Mouse (Mus musculus) lung, embryonic 16.5 days (tissue): ENCODE data around the gene Smc3. TPM values are rescaled to one million over a fixed set of nuclear protein-coding genes. Genes with fewer than 3 reads are reported as not detected.
"Not testable (repeated sequence)": the region's sequence is repeated elsewhere in the genome, so short reads cannot be mapped to it uniquely, and the experiment has no call there.

ENCODE experiments used
- ATAC-seq: fragments of 200-750 bp; cut with Nextera tagmentation; 2 replicates; pipeline ENCODE4 v1.8.0; 2017; ENCODE audit warnings: low read depth, mild to moderate bottlenecking, moderate library complexity
- H3K27ac ChIP-seq: fragments of 300-500 bp; sonication (generic); 2 replicates; pipeline ENCODE4 v1.5.1; 2014; ENCODE audit warnings: mild to moderate bottlenecking, control low read depth, low read length
- H3K27me3 ChIP-seq: fragments of 300-500 bp; sonication (generic); 2 replicates; pipeline ENCODE4 v1.6.1; 2014; ENCODE audit warnings: low read depth, low read length, mixed read lengths; ENCODE audit not compliant: control insufficient read depth, insufficient read depth
- H3K36me3 ChIP-seq: fragments of 300-500 bp; sonication (generic); 2 replicates; pipeline ENCODE4 v1.6.1; 2014; ENCODE audit warnings: low read length; ENCODE audit not compliant: control insufficient read depth, insufficient read depth
- H3K4me1 ChIP-seq: fragments of 300-500 bp; sonication (generic); replicated peaks from 2 replicates; pipeline ENCODE4 v1.6.1; 2014; ENCODE audit warnings: low read length, mixed read lengths; ENCODE audit not compliant: control insufficient read depth, insufficient read depth
- H3K4me2 ChIP-seq: fragments of 300-500 bp; sonication (generic); 2 replicates; pipeline ENCODE4 v1.6.1; 2014; ENCODE audit warnings: low read depth, low read length, control low read depth
- H3K4me3 ChIP-seq: fragments of 300-500 bp; sonication (generic); 2 replicates; pipeline ENCODE4 v1.5.1; 2014; ENCODE audit warnings: mild to moderate bottlenecking, low read length, control low read depth
- H3K9ac ChIP-seq: fragments of 300-500 bp; sonication (generic); 2 replicates; pipeline ENCODE4 v1.6.1; 2014; ENCODE audit warnings: low read length, control low read depth
- H3K9me3 ChIP-seq: fragments of 300-500 bp; sonication (generic); 2 replicates; pipeline ENCODE4 v1.6.1; 2016; ENCODE audit warnings: low read length; ENCODE audit not compliant: control insufficient read depth
- WGBS: fragments of 180-500 bp; shearing (Covaris S2); extraction: QIAGEN DNeasy Blood & Tissue Kit; methylation state at CpG from one replicate; pipeline ENCODE4 v1.1.7; 2014; 5-methylcytosine and 5-hydroxymethylcytosine counted together
- polyA plus RNA-seq: library from polyadenylated mRNA; unstranded; fragments of >200 nt; fragmentation: Nextera tagmentation; extraction: Ambion mirVana; gene quantifications from 2 replicates; pipeline ENCODE4 v1.2.1, GENCODE M21; 2015

Smc3 gene
- polyA plus RNA-seq, 1 experiment from 2014 or later, result 69.8 TPM

DNA sequence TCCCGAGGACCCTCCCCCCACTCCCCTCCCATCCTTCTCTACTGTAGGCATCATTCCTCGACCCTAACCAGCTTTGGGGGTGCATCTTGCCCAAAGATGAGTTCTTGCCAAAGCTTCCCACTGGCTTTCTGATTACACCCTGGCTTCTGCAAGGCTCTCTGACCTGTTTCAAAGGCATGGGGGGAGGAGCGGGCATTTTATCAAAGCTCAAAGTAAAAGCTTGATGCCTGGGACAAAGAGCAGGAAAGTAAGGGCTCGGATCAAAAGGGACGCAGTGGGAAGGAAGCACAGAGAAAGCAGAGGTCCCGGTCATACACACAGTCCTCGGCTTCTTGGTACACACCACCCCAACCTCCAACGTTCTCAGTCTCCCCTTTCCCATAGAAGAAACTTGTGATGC is 26.1 kb upstream of the Smc3 start:
- Histone ChIP-seq H3K9ac (no peak overlapping the region), H3K36me3 (no peaks in the 10 kb centered on the region), H3K4me3 (no peak overlapping the region), H3K4me1 (peaks cover 11% of the 10 kb centered on the region; the same call in 1 of the 2 replicates), H3K27me3 (no peaks in the 10 kb centered on the region), H3K27ac (no peak overlapping the region), H3K9me3 (no peaks in the 10 kb centered on the region), H3K4me2 (no peak overlapping the region)
- no peak for ATAC-seq
- 62% methylated on average over 8 of the region's 8 CpGs for WGBS

DNA sequence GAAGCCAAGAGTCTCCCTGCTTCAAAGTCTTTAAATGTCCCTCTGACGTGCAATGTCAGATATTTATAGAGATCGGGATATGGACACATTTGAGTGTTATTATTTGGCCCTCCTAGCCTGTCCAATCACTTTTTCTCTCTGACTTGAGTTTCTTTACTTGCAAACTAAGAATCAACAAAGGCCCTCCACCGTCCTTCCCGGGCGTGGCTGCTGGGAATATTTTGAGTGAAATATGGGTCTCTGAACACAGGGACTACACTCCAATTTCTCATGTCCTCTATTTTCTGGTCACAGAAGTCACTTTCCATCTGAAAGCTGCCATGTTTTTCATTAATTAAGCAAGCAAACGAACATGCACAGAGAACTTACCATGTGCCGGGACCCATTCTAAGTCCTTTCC is 25.7 kb upstream of the Smc3 start:
- H3K4me2 ChIP-seq, result no peak overlapping the region
- peaks cover 11% of the 10 kb centered on the region; the same call in 1 of the 2 replicates for H3K4me1 ChIP-seq
- no peaks in the 10 kb centered on the region for H3K27me3 ChIP-seq
- H3K4me3 ChIP-seq, result no peak overlapping the region
- no peak overlapping the region for H3K9ac ChIP-seq
- ATAC-seq, result no peak
- 79% methylated on average over 7 of the region's 7 CpGs for WGBS
- no peaks in the 10 kb centered on the region for H3K36me3 ChIP-seq
- no peaks in the 10 kb centered on the region for H3K9me3 ChIP-seq
- no peak overlapping the region for H3K27ac ChIP-seq

DNA sequence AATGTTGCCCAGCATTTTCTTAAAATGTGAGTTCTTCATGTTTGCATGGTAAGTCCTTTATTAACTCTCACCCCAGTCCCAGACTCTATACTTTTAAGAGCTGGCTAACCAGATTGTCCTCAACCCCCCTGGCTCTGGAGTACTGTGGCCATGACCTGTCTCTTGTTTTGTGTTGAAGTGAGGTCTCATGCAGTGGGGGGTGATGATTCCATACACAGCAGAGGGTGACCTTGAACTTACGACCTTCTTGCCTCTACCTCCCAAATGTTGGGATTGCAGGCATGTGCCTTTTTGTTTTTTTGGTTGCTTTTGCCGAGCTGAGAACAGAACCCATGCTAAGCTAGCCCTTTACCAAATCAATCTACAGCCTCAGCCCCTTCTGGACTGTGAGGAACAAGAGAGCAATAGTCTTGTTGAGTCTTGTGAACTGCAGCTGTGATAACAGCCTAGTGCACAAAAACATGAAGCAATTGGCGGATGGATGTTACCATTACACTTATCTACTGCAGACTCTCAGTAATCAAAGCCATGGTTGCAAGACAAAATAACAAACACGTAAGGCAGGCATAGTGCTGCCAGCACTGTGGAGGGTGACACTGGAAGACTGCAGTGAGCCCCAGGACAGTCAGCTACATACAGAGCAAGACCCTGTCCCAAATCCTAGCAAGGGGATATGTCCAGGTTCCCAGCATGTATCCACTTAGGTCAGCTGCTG is 24.7 kb upstream of the Smc3 start:
- Histone ChIP-seq H3K9me3 (no peaks in the 10 kb centered on the region), H3K4me2 (no peak overlapping the region), H3K27ac (no peak overlapping the region), H3K9ac (no peak overlapping the region), H3K27me3 (no peaks in the 10 kb centered on the region), H3K4me1 (peaks cover 11% of the 10 kb centered on the region; the same call in 1 of the 2 replicates), H3K36me3 (no peaks in the 10 kb centered on the region), H3K4me3 (no peak overlapping the region)
- no peak; the same call in 1 of the 2 replicates for ATAC-seq
- 72% methylated on average over 4 of the region's 4 CpGs for WGBS

DNA sequence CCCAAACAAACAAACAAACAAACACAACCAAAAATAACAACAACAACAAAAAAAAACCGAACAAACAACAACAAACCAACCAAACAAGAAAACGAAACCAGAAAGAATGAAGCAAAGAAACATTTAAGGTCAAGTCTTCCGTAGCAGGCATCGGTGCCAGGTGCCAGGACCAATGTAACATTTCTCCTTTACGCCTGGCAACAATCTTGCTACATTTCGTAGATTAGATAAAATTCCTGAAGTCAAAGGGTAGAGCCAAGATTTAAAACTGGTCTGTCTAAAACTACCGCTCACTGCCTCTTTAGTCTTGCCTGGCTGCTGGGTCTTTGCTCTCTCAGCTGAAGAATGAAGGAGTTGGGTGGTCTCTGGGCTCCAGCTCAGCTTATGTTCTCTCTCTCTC is 24.1 kb upstream of the Smc3 start:
- Histone ChIP-seq H3K27ac (peak overlapping the region; percentile 27; the same call in 1 of the 2 replicates), H3K9ac (0 out of 2 replicates have a peak overlapping the region, but pooled peaks have one; percentile 15), H3K36me3 (no peaks in the 10 kb centered on the region), H3K27me3 (no peaks in the 10 kb centered on the region), H3K4me3 (peak overlapping the region; percentile 6; the same call in 1 of the 2 replicates), H3K4me1 (peaks cover 11% of the 10 kb centered on the region; the same call in 1 of the 2 replicates), H3K9me3 (no peaks in the 10 kb centered on the region), H3K4me2 (peak overlapping the region; percentile 27)
- ATAC-seq, result peak; percentile 39; the same call in 1 of the 2 replicates
- 28% methylated on average over 7 of the region's 7 CpGs for WGBS

DNA sequence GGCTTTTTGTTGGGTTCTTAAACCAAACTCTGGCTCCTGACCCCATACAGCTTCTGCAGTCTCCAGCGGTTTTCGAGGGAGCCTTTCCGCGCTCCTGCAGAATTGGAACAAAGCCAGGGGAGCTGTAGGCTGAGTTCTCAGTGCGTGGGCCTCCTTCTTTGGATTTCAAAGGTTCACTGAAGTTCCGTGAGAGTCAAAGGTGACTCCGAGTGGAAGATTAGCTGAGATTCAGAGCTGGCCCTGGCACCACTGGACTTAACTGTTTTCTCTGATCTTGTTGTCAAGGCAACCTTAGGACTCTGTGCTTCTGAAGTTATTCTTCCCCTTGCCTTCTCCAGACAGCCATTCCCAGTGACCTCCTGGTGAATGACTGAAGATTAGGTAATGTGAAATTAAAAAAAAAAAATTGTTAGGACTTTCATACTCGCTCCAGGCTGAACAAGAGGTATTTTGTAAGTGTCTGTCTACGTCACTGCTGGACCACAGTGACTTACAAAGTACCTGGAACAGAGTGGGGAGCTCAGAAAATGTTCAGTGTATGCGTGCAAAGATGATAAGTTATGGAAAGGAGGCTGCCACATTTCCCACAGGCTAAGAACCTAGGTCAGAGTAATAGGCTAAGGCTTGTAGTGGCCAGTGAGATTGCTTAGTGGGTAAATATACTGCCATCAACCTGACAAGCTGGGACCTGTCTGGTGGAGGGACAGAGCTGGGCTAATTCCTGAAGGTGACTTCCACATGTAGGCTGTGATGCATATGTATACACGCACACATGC is 23.0 kb upstream of the Smc3 start:
- Histone ChIP-seq H3K36me3 (no peaks in the 10 kb centered on the region), H3K9me3 (no peaks in the 10 kb centered on the region), H3K4me2 (peak overlapping the region; percentile 17; the same call in 1 of the 2 replicates), H3K27ac (no peak overlapping the region), H3K4me1 (peaks cover 11% of the 10 kb centered on the region; the same call in 1 of the 2 replicates), H3K4me3 (no peak overlapping the region), H3K27me3 (no peaks in the 10 kb centered on the region), H3K9ac (no peak overlapping the region)
- no peak for ATAC-seq
- 32% methylated on average over 11 of the region's 11 CpGs for WGBS

DNA sequence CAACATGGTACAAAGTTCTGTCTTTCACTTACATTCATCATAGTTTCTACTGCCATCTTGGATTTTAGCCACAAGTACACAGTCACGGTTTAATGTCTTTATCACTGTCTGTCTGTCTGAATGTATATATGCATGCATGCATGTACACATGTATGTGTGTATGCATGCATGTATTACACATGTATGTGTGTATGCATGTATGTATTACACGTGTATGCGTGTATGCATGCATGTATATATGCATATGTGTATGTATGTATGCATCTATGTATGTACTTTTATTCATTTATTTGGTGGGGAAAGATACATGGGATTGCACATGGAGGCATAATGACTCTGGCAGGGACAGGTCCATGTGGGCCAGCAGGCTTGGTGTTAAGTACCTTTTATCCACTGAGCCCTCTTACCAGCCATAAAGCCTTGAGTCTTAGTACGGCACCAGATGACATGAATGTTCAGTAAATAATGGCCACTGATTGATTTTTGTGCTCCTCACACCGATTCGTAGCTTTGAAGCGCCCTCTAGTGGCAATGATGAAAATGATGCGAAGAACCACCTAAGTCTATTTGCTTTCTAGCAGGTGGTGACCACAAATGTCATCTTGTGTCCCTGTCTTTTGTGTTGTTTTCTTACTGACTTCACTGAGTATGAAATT is 21.5 kb upstream of the Smc3 start:
- peaks cover 11% of the 10 kb centered on the region; the same call in 1 of the 2 replicates for H3K4me1 ChIP-seq
- WGBS, result 11% methylated on average over 8 of the region's 8 CpGs
- no peaks in the 10 kb centered on the region for H3K27me3 ChIP-seq
- peak; percentile 37 for ATAC-seq
- no peak overlapping the region for H3K9ac ChIP-seq
- H3K27ac ChIP-seq, result no peak overlapping the region
- H3K4me2 ChIP-seq, result no peak overlapping the region
- no peak overlapping the region for H3K4me3 ChIP-seq
- H3K36me3 ChIP-seq, result no peaks in the 10 kb centered on the region
- H3K9me3 ChIP-seq, result no peaks in the 10 kb centered on the region

DNA sequence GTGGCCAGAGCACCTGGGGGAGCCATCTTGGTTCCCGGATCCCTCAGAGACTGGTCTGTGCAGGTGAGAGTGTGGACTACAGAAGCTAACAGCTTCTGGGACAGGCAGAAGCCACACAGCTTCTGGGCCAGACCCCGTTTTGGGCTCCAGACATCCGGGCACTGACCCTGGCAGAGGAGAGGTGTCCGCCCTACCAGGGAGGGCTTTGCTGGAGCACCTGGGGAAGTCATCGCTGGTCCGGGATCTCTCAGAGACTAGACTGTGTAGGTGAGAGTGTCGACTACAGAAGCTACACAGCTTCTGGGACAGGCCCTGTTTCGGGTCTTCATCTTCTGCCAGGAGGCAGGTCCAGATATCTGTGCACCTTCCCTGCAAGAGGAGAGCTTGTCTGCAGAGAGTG is 19.9 kb upstream of the Smc3 start:
- not testable (repeated sequence) for H3K27me3 ChIP-seq, H3K9ac ChIP-seq, ATAC-seq, H3K27ac ChIP-seq, H3K36me3 ChIP-seq, H3K4me3 ChIP-seq, H3K9me3 ChIP-seq, H3K4me2 ChIP-seq
- peaks cover 11% of the 10 kb centered on the region; the same call in 1 of the 2 replicates for H3K4me1 ChIP-seq
- WGBS, result 82% methylated on average over 8 of the region's 8 CpGs

DNA sequence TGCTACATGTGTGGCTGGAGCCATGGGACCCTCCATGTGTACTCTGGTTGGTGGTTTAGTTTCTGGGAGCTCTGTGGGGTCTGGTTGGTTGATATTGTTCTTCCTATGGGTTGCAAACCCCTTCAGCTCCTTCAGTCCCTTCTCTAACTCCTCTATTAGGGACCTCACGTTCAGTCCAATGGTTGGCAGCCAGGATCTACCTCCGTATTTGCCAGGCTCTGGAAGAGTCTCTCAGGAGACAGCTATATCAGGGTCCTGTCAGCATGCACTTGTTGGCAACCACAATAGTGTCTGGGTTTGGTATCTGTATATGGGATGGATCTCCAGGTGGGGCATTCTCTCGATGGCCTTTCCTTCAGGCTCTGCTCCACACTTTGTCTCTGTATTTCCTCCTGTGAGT is 12.5 kb upstream of the Smc3 start:
- not testable (repeated sequence) for H3K4me3 ChIP-seq, H3K9ac ChIP-seq, H3K4me2 ChIP-seq, H3K27ac ChIP-seq, H3K4me1 ChIP-seq, H3K36me3 ChIP-seq, H3K27me3 ChIP-seq, ATAC-seq
- peaks cover 11% of the 10 kb centered on the region; the same call in 1 of the 2 replicates for H3K9me3 ChIP-seq
- 90% methylated on average over 3 of the region's 3 CpGs for WGBS

DNA sequence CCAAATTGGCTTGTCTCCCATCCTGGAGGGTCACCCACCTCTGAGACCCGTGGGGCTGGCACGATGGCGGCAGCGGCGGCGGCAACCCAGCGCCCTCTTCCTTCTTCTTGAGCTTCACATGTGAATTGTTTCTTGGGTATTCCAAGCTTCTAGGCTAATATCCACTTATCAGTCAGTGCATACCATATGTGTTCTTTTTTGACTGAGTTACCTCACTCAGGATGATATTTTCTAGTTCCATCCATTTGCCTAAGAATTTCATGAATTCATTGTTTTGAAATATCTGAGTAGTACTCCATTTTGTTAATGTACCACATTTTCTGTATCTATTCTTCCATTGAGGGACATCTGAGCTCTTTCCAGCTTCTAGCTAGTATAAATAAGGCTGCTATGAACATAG is 11.2 kb upstream of the Smc3 start, which contains the start of gene Nutf2-ps1:
Gene Nutf2-ps1 (minus strand): TSS at position 101 of the 400 bp plus-strand sequence.
- H3K36me3 ChIP-seq, H3K4me2 ChIP-seq, ATAC-seq, H3K9ac ChIP-seq, H3K4me3 ChIP-seq, H3K27ac ChIP-seq, H3K4me1 ChIP-seq, H3K27me3 ChIP-seq: not testable (repeated sequence)
- 90% methylated on average over 7 of the region's 7 CpGs for WGBS
- H3K9me3 ChIP-seq, result peaks cover 11% of the 10 kb centered on the region; the same call in 1 of the 2 replicates
